Mouse (Mus musculus) heart, adult 2 months (tissue): Measurements from ENCODE around the gene Gm20388.

Source experiments
- CTCF ChIP-seq: fragments of 200-600 bp; IDR thresholded peaks from 2 replicates; pipeline ENCODE4 v1.8.1; 2022; ENCODE audit warnings: antibody characterized with exemption, mild to moderate bottlenecking, moderate library complexity
- EP300 ChIP-seq: fragments of 200-500 bp; IDR thresholded peaks from 2 replicates; pipeline ENCODE4 v1.6.1; 2011; ENCODE audit warnings: low read depth, low read length, control low read depth; ENCODE audit not compliant: insufficient read depth
- POLR2A ChIP-seq: fragments of 200-500 bp; IDR thresholded peaks from 2 replicates; pipeline ENCODE4 v1.6.1; 2011; ENCODE audit warnings: mild to moderate bottlenecking, low read depth, low read length, control low read depth; ENCODE audit not compliant: insufficient read depth

- TF ChIP-seq CTCF (no peak), POLR2A (no peak), EP300 (no peak)
These were observed 1934.1 kb downstream of the Gm20388 start for GRCm38 (mm10) chr8:121844765-121845164.
